Mouse (Mus musculus) embryonic facial prominence, embryonic 13.5 days (tissue): ENCODE measurements around the gene Sorbs2. TPM values are rescaled to one million over a fixed set of nuclear protein-coding genes. Genes with fewer than 3 reads are reported as not detected.

Experiments
- ATAC-seq: fragments of 200-750 bp; cut with Nextera tagmentation; 2 replicates; pipeline ENCODE4 v1.8.0; 2017; ENCODE audit warnings: low read depth; ENCODE audit not compliant: insufficient number of reproducible peaks, insufficient read depth, low FRiP score, low TSS enrichment
- H3K27ac ChIP-seq: fragments of 300-500 bp; sonication (generic); 2 replicates; pipeline ENCODE4 v1.5.1; 2015; ENCODE audit warnings: moderate library complexity, mild to moderate bottlenecking, inconsistent platforms
- H3K27me3 ChIP-seq: fragments of 300-500 bp; sonication (generic); 2 replicates; pipeline ENCODE4 v1.6.1; 2015; ENCODE audit warnings: mild to moderate bottlenecking, inconsistent platforms
- H3K36me3 ChIP-seq: fragments of 300-500 bp; sonication (generic); 2 replicates; pipeline ENCODE4 v1.6.1; 2015; ENCODE audit warnings: mild to moderate bottlenecking, inconsistent platforms
- H3K4me1 ChIP-seq: fragments of 300-500 bp; sonication (generic); 2 replicates; pipeline ENCODE4 v1.6.1; 2015; ENCODE audit warnings: inconsistent platforms
- H3K4me2 ChIP-seq: fragments of 300-500 bp; sonication (generic); 2 replicates; pipeline ENCODE4 v1.6.1; 2015; ENCODE audit warnings: moderate library complexity, mild to moderate bottlenecking, inconsistent platforms
- H3K4me3 ChIP-seq: fragments of 300-500 bp; sonication (generic); 2 replicates; pipeline ENCODE4 v1.5.1; 2015; ENCODE audit warnings: mild to moderate bottlenecking, inconsistent platforms
- H3K9ac ChIP-seq: fragments of 300-500 bp; sonication (generic); 2 replicates; pipeline ENCODE4 v1.6.1; 2015; ENCODE audit warnings: mild to moderate bottlenecking, inconsistent platforms
- H3K9me3 ChIP-seq: fragments of 300-500 bp; sonication (generic); 2 replicates; pipeline ENCODE4 v1.6.1; 2016; ENCODE audit warnings: inconsistent platforms
- WGBS: fragments of 180-500 bp; shearing (Covaris S2); methylation state at CpG from one replicate; pipeline ENCODE4 v1.1.7; 2015; ENCODE audit warnings: mixed read lengths; 5-methylcytosine and 5-hydroxymethylcytosine counted together
- polyA plus RNA-seq: library from polyadenylated mRNA; unstranded; fragments of >200 nt; fragmentation: Nextera tagmentation; extraction: Ambion mirVana; gene quantifications from 2 replicates; pipeline ENCODE4 v1.2.1, GENCODE M21; 2015

The Sorbs2 gene
- polyA plus RNA-seq, 1 experiment from 2014 or later = 24.5 TPM

DNA sequence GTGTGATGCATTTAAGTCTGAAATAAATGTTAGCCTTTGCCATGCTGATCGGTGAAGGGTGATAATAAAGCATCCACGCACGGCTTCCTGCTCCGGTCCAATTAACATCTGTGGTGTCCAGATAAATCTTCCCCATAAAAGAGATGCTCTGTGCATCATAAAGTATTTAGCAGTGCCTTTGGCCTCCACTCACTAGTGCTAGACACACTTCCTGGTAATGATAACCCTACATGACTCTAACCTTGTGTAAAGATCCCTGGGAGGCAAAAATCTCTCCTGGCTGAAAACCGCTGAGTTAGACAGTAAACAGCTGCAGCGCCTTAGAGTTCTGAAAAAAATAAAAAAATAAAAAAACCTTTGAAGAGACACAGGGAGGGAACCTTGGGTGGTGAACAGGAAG lies 14.0 kb downstream of the Sorbs2 start:
- H3K4me2 ChIP-seq = no peak overlapping the region
- no peak overlapping the region for H3K27ac ChIP-seq
- H3K9me3 ChIP-seq = no peaks in the 10 kb centered on the region
- H3K36me3 ChIP-seq = no peaks in the 10 kb centered on the region
- H3K4me1 ChIP-seq = no peaks in the 10 kb centered on the region
- H3K9ac ChIP-seq = no peak overlapping the region
- no peak for ATAC-seq
- no peak overlapping the region for H3K4me3 ChIP-seq
- WGBS = 72% methylated on average over 6 of the region's 6 CpGs
- no peaks in the 10 kb centered on the region for H3K27me3 ChIP-seq

DNA sequence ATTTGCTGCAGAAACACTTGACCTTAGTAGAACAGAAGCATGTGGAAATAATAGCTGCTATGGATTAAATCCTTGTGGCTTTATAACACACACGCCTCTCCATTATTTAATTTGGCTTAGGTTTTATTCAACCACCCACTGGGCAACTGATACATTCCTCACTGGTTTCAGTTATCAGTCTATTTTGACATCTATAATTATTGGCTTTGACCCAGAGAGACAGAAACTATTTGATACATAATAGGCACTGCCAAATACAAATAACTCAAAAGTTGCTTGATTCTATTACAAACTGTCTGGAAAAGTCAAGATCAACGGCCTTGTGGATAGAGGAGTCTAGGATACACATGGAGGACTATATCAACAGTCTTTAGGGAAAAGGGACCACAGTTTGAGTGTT lies 20.1 kb downstream of the Sorbs2 start:
- H3K4me1 ChIP-seq = no peaks in the 10 kb centered on the region
- no peak overlapping the region for H3K9ac ChIP-seq
- H3K36me3 ChIP-seq = no peaks in the 10 kb centered on the region
- no peaks in the 10 kb centered on the region for H3K27me3 ChIP-seq
- no peak for ATAC-seq
- no peak overlapping the region for H3K4me2 ChIP-seq
- H3K4me3 ChIP-seq = no peak overlapping the region
- WGBS = 30% methylated on average over 2 of the region's 2 CpGs
- no peak overlapping the region for H3K27ac ChIP-seq
- H3K9me3 ChIP-seq = no peaks in the 10 kb centered on the region

DNA sequence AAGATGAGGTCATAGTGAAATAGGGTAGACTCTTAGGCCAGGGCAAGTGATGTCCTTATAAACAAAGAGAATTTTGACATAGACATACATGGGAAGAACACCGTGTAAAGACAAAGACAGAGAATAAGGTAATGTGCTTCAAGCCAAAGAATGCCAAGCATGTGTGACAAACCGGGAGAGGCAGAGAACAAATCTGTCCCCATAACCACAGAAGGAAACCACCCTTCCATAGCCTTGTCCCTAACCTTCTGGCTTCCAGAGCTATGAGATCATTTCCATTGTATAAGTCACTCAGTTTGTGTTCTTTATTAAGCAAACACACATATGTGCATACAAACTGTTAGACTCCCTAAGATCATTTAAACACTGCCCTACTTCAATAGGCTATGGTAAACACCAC lies 21.3 kb downstream of the Sorbs2 start:
- H3K4me1 ChIP-seq = no peaks in the 10 kb centered on the region
- H3K9me3 ChIP-seq = no peaks in the 10 kb centered on the region
- ATAC-seq = no peak
- H3K4me2 ChIP-seq = no peak overlapping the region
- H3K4me3 ChIP-seq = no peak overlapping the region
- H3K9ac ChIP-seq = no peak overlapping the region
- no peaks in the 10 kb centered on the region for H3K36me3 ChIP-seq
- WGBS = 66% methylated on average over 2 of the region's 2 CpGs
- H3K27ac ChIP-seq = no peak overlapping the region
- no peaks in the 10 kb centered on the region for H3K27me3 ChIP-seq

GRCm38 (mm10) chr8:45536578-45536977 lies 29.0 kb downstream of the Sorbs2 start:
- ATAC-seq = 0 out of 2 replicates have a peak, but pooled peaks have one; percentile 48
- Histone ChIP-seq H3K4me3 (no peak overlapping the region), H3K4me1 (peaks cover 8% of the 10 kb centered on the region), H3K27me3 (no peaks in the 10 kb centered on the region), H3K9me3 (no peaks in the 10 kb centered on the region), H3K36me3 (no peaks in the 10 kb centered on the region), H3K9ac (no peak overlapping the region), H3K4me2 (no peak overlapping the region), H3K27ac (no peak overlapping the region)
- WGBS = 53% methylated on average over 9 of the region's 9 CpGs

DNA sequence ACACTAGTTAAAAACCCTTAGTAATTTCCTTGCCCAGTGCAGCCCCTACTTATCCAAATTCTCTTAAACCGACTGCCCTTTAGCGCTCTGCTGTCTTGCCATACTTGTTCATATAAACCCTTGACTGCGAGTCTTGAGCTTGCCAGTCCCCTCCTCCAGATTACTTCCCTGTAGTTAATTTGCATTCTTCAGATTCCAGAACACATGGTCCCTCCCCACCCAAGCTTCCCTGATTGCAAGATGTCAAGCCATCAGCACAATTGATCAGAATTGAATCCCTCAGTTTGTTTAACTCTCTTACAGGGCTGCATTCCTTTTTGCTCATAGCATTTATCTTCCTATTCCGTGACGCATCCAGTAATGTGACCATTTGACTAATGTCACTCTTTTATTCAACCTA lies 32.9 kb downstream of the Sorbs2 start:
- Histone ChIP-seq H3K27ac (no peak overlapping the region), H3K4me2 (no peak overlapping the region), H3K4me1 (peaks cover 8% of the 10 kb centered on the region), H3K9ac (no peak overlapping the region), H3K4me3 (no peak overlapping the region), H3K9me3 (no peaks in the 10 kb centered on the region), H3K36me3 (no peaks in the 10 kb centered on the region), H3K27me3 (no peaks in the 10 kb centered on the region)
- 38% methylated on average over 5 of the region's 5 CpGs for WGBS
- ATAC-seq = no peak

DNA sequence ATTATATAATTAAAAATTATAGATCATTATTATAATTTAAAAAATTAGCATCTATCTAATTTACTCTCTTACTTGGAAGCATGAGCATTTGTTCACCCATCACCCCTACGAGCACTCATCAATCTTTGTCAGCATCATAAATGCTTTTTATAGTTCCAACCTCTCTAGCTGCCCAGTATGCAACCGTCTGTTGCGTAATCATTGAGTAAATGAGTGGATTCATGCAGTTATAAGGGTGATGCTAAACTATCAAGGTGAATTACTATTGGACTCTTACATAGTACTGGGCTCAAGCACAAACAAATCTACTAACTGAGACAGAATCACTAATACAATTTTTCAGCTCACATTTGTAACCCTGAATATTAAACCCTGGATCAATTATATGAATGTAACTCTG lies 44.6 kb downstream of the Sorbs2 start:
- 91% methylated on average over 3 of the region's 3 CpGs for WGBS
- H3K9ac ChIP-seq = no peak overlapping the region

DNA sequence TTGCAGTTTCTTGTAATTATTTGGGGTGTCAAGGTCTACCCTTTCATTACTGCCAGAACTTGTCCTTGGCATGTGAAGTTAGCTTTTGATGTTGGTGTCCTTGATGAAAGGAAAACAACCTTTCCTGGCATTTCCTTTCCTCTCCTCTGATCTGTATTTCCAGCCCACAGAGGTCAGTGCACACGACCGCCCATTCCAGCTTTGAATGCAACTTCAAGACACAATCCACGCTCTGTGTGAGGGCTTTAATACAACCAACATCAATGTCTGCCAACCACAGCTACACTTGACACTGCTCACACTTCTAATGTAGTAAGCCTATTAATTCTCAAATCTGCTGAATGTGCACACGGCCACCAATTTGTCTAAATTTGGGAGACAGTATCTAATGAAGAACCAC lies 47.0 kb downstream of the Sorbs2 start:
- no peak overlapping the region for H3K4me2 ChIP-seq
- no peaks in the 10 kb centered on the region for H3K27me3 ChIP-seq
- 0 out of 2 replicates have a peak, but pooled peaks cover 3% of the 10 kb centered on the region for H3K4me1 ChIP-seq
- H3K27ac ChIP-seq = no peak overlapping the region
- 73% methylated on average over 4 of the region's 4 CpGs for WGBS
- no peaks in the 10 kb centered on the region for H3K9me3 ChIP-seq
- no peak overlapping the region for H3K9ac ChIP-seq
- ATAC-seq = no peak
- no peak overlapping the region for H3K4me3 ChIP-seq
- H3K36me3 ChIP-seq = no peaks in the 10 kb centered on the region

More for the DNA sequence above, 44.6 kb downstream of the Sorbs2 start:
- no peak overlapping the region for H3K27ac ChIP-seq
- H3K4me3 ChIP-seq = no peak overlapping the region
- 0 out of 2 replicates have a peak, but pooled peaks cover 3% of the 10 kb centered on the region for H3K4me1 ChIP-seq
- H3K9me3 ChIP-seq = no peaks in the 10 kb centered on the region
- H3K27me3 ChIP-seq = no peaks in the 10 kb centered on the region
- ATAC-seq = no peak
- no peak overlapping the region for H3K4me2 ChIP-seq
- no peaks in the 10 kb centered on the region for H3K36me3 ChIP-seq

- H3K4me1 ChIP-seq = no peaks in the 10 kb centered on the region
- ATAC-seq = no peak
- H3K4me2 ChIP-seq = no peak overlapping the region
- no peak overlapping the region for H3K4me3 ChIP-seq
- no peaks in the 10 kb centered on the region for H3K36me3 ChIP-seq
- no peak overlapping the region for H3K9ac ChIP-seq
- 54% methylated on average over 3 of the region's 3 CpGs for WGBS
- H3K9me3 ChIP-seq = no peaks in the 10 kb centered on the region
- H3K27ac ChIP-seq = no peak overlapping the region
- no peaks in the 10 kb centered on the region for H3K27me3 ChIP-seq
Observed at GRCm38 (mm10) chr8:45557936-45558335, 50.3 kb downstream of the Sorbs2 start.

DNA sequence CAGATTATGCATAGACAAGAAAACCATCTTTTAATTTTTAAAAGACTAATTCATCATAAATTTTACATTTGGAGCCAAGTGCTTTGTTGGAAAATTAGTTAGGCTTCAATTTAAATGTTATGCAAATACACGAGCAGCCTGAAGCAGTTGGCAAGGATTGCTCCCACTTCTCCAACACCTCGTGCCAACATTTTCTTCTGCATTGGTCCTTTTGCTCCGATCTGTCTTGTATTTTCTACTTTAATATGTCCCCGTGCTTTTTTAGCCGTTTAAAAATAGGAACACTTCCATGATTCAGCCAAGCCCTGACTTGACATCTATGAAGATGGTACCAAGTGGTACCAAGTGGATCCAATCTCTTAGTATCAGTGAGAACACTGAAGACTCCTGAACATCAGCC lies 50.8 kb downstream of the Sorbs2 start:
- ATAC-seq = no peak
- no peak overlapping the region for H3K4me3 ChIP-seq
- H3K9ac ChIP-seq = no peak overlapping the region
- H3K9me3 ChIP-seq = no peaks in the 10 kb centered on the region
- H3K4me2 ChIP-seq = no peak overlapping the region
- H3K36me3 ChIP-seq = no peaks in the 10 kb centered on the region
- WGBS = 80% methylated on average over 5 of the region's 5 CpGs
- H3K27me3 ChIP-seq = no peaks in the 10 kb centered on the region
- no peaks in the 10 kb centered on the region for H3K4me1 ChIP-seq
- no peak overlapping the region for H3K27ac ChIP-seq

DNA sequence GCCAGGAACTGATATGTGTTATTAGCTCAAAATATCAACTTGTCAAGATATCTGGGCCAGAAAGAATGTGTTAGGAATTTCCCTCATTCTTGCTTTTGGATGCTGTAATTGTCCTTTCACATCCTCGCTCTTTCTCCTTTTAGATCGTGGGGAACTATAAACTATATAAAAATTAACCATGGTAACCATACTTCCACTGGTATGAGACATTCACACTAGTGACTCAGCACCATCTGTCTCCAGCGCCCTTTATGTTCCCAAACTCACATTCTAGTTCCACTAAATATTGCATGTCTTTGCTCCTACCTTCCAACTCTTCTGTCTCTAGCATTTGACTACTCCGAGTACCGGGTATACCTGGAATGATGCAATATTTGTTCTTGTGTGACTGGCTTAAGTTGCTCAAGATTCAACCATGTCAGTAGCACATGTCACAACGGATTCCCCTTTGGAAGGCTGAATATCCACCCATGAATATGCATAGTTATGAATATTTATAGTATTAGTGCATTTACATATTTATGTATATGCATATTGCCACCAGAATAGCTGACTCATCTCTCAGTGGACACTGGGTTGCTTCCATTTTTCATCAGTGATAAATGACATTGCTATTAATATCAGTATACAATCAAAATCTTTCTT lies 51.7 kb downstream of the Sorbs2 start:
- H3K9me3 ChIP-seq = no peaks in the 10 kb centered on the region
- WGBS = 87% methylated on average over 6 of the region's 6 CpGs
- no peaks in the 10 kb centered on the region for H3K4me1 ChIP-seq
- ATAC-seq = no peak
- no peak overlapping the region for H3K4me3 ChIP-seq
- no peak overlapping the region for H3K27ac ChIP-seq
- H3K4me2 ChIP-seq = no peak overlapping the region
- H3K9ac ChIP-seq = no peak overlapping the region
- H3K27me3 ChIP-seq = no peaks in the 10 kb centered on the region
- H3K36me3 ChIP-seq = no peaks in the 10 kb centered on the region

GRCm38 (mm10) chr8:45565189-45565588 lies 57.6 kb downstream of the Sorbs2 start:
- H3K9me3 ChIP-seq = peaks cover 8% of the 10 kb centered on the region; the same call in 1 of the 2 replicates
- WGBS = 85% methylated on average over 1 of the region's 1 CpGs
- no peak for ATAC-seq
- no peak overlapping the region for H3K4me2 ChIP-seq
- no peak overlapping the region for H3K4me3 ChIP-seq
- no peaks in the 10 kb centered on the region for H3K4me1 ChIP-seq
- H3K36me3 ChIP-seq = no peaks in the 10 kb centered on the region
- no peaks in the 10 kb centered on the region for H3K27me3 ChIP-seq
- no peak overlapping the region for H3K27ac ChIP-seq
- H3K9ac ChIP-seq = no peak overlapping the region

GRCm38 (mm10) chr8:45570117-45570516 lies 62.5 kb downstream of the Sorbs2 start:
- 88% methylated on average over 4 of the region's 4 CpGs for WGBS
- H3K27me3 ChIP-seq = no peaks in the 10 kb centered on the region
- no peaks in the 10 kb centered on the region for H3K36me3 ChIP-seq
- H3K4me3 ChIP-seq = no peak overlapping the region
- ATAC-seq = no peak
- no peak overlapping the region for H3K27ac ChIP-seq
- H3K4me2 ChIP-seq = no peak overlapping the region
- no peak overlapping the region for H3K9ac ChIP-seq
- peaks cover 8% of the 10 kb centered on the region; the same call in 1 of the 2 replicates for H3K9me3 ChIP-seq
- H3K4me1 ChIP-seq = no peaks in the 10 kb centered on the region
